Mouse (Mus musculus) layer of hippocampus, postnatal 10 days (tissue): ENCODE measurements around the gene Olfr601. TPM values are rescaled to one million over a fixed set of nuclear protein-coding genes. Genes with fewer than 3 reads are reported as not detected.
"Not testable (repeated sequence)": the region's sequence is repeated elsewhere in the genome, so short reads cannot be mapped to it uniquely, and the experiment has no call there.

Experiments used
- DNase-seq, 2 experiments: peaks; one replicate each; pipeline ENCODE4 v3.0.0; 2021; ENCODE audit warnings: low spot score in 2 of 2
- long read RNA-seq: library from polyadenylated mRNA; stranded (forward); transcript quantifications from one replicate; pipeline ENCODE4 v2.0.0, GENCODE M21; 2023
- total RNA-seq, 2 experiments: library from RNA; stranded (reverse); gene quantifications; 2 replicates each; pipeline ENCODE4 v1.2.3; 2021

Olfr601 gene
- not detected for total RNA-seq
- long read RNA-seq: 0 reads

DNA sequence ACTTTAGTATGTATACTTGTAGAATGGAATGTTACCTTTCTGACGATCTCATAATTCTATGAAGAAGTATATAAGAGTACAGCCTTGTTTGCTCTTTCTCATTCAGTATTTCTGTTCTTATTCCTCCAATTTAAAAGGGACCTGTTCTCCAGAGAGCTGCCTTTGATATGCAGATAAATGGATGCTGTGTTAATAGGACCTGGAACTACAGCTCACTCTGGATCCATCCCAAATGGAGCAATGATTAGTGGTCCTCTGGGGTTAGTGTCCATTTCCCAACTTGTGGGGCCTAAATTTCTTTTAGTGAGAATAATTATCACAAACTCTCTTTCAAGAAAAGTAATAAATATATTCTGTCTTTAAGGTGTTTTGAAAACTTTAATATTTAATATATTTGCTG, at the start of gene Olfr601:
Gene Olfr601 (minus strand): TSS at position 101 of the 400 bp plus-strand sequence.
- DNase-seq: no peak

DNA sequence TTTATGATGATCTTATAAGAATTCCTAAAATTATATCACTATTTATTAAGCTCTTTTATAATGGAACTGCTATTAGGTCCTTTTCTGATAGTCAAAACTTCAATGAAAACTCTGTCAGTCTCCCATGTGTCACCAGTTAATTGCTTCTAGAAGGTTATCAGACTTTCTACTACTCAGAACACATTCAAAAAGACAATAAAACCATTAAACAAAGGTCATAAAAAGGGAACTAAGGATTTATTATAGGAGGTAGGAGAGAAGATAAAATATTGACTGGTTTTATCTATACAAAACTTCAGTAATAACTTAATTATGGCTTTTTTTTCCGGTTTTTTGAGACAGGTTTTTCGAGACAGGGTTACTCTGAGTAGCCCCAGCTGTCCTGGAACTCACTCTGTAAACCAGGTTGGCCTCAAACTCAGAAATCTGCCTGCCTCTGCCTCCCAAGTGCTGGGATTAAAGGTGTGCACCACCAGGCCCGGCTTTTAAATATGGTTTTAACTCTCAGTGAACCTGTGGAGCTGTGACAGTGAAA, 44.1 kb upstream of the Olfr601 start:
- not testable (repeated sequence) for DNase-seq

DNA sequence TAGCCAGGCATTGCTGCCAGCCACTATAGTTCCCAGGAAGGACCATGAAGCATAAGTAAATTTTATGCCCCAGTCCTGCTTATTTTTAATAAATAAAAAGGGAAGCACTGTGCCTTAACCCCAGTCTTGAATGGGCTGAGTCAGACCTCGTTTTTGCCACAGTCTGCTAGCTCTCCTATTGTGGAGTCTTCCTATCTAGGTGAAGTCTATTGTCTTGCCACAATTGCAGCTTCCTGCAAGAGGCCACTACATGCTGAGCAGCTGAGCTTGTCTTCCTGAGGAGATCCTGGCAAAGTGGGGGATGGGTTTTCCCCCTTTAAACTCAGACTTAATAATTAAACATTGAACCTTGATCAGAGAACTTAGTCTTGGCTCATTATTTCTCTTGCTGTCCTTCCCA, 36.5 kb upstream of the Olfr601 start:
- no peak for DNase-seq

DNA sequence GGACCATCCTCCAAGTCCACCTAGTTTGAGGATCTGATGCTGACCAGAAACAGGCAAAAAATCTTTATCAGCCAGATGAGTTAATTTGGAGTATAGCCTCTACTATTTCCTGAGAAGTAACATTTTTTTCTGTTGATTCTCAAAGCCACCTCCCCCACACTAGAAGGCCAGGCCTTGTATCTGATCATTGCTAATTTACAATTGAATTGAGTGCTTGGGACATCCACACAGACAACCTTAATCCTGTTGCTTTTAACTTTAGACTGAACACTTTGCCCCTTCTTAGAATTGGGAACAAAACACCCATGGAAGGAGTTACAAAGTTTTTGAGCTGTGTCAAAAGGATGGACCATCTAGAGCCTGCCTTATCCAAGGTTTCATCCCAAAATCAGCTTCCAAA, 35.3 kb upstream of the Olfr601 start:
- DNase-seq: no peak

DNA sequence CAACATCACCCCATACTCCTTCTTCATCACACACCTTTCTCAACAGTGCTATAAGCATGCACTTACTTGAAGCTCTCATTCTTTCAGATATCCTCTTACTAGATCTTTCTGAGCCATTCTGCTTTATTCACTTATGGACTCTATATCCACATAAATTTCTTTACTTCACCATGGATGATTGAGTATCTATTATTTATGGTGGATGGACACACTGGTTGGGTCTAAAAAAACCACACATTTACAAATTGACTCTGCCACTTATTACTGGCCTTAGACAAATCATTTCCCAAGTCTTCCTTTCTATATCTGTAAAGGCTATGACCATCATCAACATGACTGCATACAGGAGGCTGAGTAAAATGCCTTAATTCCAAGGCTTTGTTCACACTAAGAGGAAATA, 23.6 kb upstream of the Olfr601 start, which contains the start of gene Olfr603:
Gene Olfr603 (minus strand): TSS at position 101 of the 400 bp plus-strand sequence.
- DNase-seq: no peak

DNA sequence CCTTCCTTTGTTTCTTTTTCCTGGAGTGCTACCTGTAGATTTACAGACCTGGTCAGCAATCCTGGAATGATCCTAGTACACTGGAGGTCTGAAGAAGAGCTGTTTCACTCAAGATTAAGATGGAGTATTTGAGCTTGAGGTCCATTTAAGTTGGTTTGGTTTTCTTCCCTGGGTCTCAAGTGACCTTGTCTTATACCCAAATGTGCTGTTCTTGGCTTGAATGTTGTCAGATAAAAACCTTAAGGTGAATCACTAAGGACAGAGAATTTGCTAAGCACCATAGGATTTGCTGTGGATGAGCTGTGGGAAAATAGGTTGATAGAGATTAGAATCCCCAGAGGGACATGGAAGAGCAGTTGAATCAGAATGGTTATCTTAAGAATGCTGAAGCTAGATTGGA, 12.9 kb downstream of the Olfr601 start, which contains the start of gene Olfr600:
Gene Olfr600 (minus strand): TSS at position 101 of the 400 bp plus-strand sequence.
- DNase-seq: no peak

DNA sequence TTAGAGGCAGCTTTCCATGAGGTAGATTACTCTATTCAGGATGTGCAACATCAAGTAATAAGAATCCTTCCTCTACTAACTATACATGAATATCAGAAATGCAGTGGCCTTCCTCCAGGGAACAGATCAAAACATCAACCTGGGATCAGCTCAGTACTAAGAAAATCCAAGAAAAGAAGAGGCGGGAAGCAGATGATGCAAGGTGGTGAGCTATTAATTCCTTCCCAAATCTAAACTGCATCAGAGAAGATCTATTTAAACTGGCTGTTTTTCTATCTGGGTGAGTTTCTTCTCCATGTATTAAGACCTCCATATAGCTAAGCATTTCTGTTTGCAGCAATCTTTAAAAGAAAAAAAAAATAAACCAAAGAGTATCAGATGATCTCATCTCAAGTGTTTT, 26.8 kb downstream of the Olfr601 start, which contains the start of gene Olfr599:
Gene Olfr599 (plus strand): TSS at position 301 of the 400 bp plus-strand sequence.
- DNase-seq: no peak

DNA sequence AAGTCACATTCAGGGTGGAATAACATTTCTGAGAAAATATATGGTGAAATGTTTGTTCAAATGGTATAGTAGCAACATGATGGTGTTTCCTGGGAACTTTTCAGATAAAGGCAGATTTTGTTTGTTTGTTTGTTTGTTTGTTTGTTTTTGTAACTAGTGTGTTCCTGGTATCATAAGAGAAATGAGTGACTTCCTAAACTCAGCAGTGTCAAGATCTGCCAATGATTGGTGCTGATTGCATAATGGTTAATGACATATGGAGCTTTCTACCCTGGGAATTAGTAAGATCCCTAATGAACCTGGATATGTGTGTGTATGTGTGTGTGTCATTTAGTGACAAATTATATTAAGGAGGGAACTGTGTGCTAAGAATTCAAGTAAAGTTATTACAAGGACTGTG, 39.2 kb downstream of the Olfr601 start, which contains the start of gene Olfr598:
Gene Olfr598 (plus strand): TSS at position 301 of the 400 bp plus-strand sequence.
- no peak for DNase-seq

DNA sequence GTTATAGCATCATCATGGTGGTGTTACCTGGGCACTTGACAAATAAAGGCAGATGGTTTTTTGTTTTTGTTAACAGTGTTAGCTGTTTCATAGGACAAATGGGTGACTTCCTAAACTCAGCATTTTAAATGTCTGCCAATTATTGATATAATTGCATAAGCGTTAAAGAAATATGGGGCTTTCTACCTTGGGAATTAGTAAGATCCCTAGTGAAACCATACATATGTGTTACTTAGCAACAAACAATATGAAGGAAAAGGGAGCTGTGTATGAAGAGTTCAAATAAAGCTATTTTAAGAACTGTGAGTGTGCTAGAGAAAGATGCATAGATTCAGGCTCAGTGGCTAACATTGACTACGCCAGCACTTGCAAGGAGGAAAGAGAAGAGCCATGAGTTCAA, 46.4 kb downstream of the Olfr601 start, which contains the start of gene Olfr597:
Gene Olfr597 (plus strand): TSS at position 301 of the 400 bp plus-strand sequence.
- not testable (repeated sequence) for DNase-seq

Other genes with a start within 250 kb of the Olfr601 start
- not detected for gene Olfr586, start 237.0 kb downstream of the Olfr601 start, total RNA-seq
- gene Olfr588-ps1, start 221.8 kb downstream of the Olfr601 start, total RNA-seq: not detected
- not detected for gene Olfr589, start 206.3 kb downstream of the Olfr601 start, total RNA-seq
- not detected for gene Olfr591, start 184.3 kb downstream of the Olfr601 start, total RNA-seq
- not detected for gene Olfr592, start 177.9 kb downstream of the Olfr601 start, total RNA-seq
- not detected for gene Olfr593, start 150.8 kb downstream of the Olfr601 start, total RNA-seq
- gene Olfr594, start 145.7 kb downstream of the Olfr601 start, total RNA-seq: not detected
- gene Usp17ld, start 110.2 kb downstream of the Olfr601 start, total RNA-seq: not detected
- not detected for gene Olfr596, start 57.0 kb downstream of the Olfr601 start, total RNA-seq
- not detected for gene Olfr597, start 46.3 kb downstream of the Olfr601 start, total RNA-seq
- not detected for gene Olfr598, start 39.1 kb downstream of the Olfr601 start, total RNA-seq
- not detected for gene Olfr599, start 26.7 kb downstream of the Olfr601 start, total RNA-seq
- not detected for gene Olfr600, start 13.0 kb downstream of the Olfr601 start, total RNA-seq
- gene Olfr603, start 23.5 kb upstream of the Olfr601 start, total RNA-seq: not detected
- gene Usp17lc, start 52.4 kb upstream of the Olfr601 start, total RNA-seq: not detected
- not detected for gene Olfr605, start 82.8 kb upstream of the Olfr601 start, total RNA-seq
- gene Olfr606, start 86.4 kb upstream of the Olfr601 start, total RNA-seq: not detected
- not detected for gene Olfr607, start 101.5 kb upstream of the Olfr601 start, total RNA-seq
- gene Olfr608, start 107.2 kb upstream of the Olfr601 start, total RNA-seq: not detected
- gene Olfr609, start 135.4 kb upstream of the Olfr601 start, total RNA-seq: not detected
- not detected for gene Olfr610, start 149.5 kb upstream of the Olfr601 start, total RNA-seq
- not detected for gene Olfr611, start 158.2 kb upstream of the Olfr601 start, total RNA-seq
- gene Olfr612, start 180.1 kb upstream of the Olfr601 start, total RNA-seq: not detected
- gene Olfr613, start 185.4 kb upstream of the Olfr601 start, total RNA-seq: not detected
- gene Olfr615, start 193.4 kb upstream of the Olfr601 start, total RNA-seq: not detected
- gene Olfr616, start 206.5 kb upstream of the Olfr601 start, total RNA-seq: not detected
- gene Olfr617, start 210.4 kb upstream of the Olfr601 start, total RNA-seq: not detected
- not detected for gene Olfr618, start 227.4 kb upstream of the Olfr601 start, total RNA-seq
- not detected for gene Olfr619, start 237.9 kb upstream of the Olfr601 start, total RNA-seq
- not detected for gene Olfr620, start 249.9 kb upstream of the Olfr601 start, total RNA-seq